Mouse (Mus musculus): ENCODE measurements around the gene Mark2.
A peak's percentile ranks its signal among the peaks of the same experiment; 100 is the strongest.

Mark2 gene

GRCm38 (mm10) chr19:7267091-7267741 is 74.4 kb downstream of the Mark2 start, which contains the start of gene Rcor2:
Gene Rcor2, plus strand, starts transcription at chr19:7267325.
- peak; percentile 77 to 85 for DNase-seq (ENCODE audit: low spot score in 2 of 2)

GRCm38 (mm10) chr19:7266421-7266831 is 75.2 kb downstream of the Mark2 start:
- DNase-seq (ENCODE audit: low spot score in 2 of 2) = peak; percentile 31 to 54

GRCm38 (mm10) chr19:7265478-7266191 is 76.0 kb downstream of the Mark2 start:
- peak; percentile 52 to 56 for DNase-seq (ENCODE audit: low spot score in 2 of 2)

- peak; percentile 74 to 79 for DNase-seq (ENCODE audit: low spot score in 2 of 2)
Measured at GRCm38 (mm10) chr19:7264766-7265331, 76.8 kb downstream of the Mark2 start.

- DNase-seq (ENCODE audit: low spot score in 2 of 2) = peak; percentile 68 to 83
Measured at GRCm38 (mm10) chr19:7264088-7264765, 77.4 kb downstream of the Mark2 start.

- DNase-seq (ENCODE audit: low spot score in 2 of 2) = no peak
Measured at GRCm38 (mm10) chr19:7262592-7262991, 79.1 kb downstream of the Mark2 start.

- no peak for DNase-seq (ENCODE audit: low spot score in 2 of 2)
Measured at GRCm38 (mm10) chr19:7261964-7262363, 79.7 kb downstream of the Mark2 start.

GRCm38 (mm10) chr19:7261476-7261875 is 80.2 kb downstream of the Mark2 start:
- DNase-seq (ENCODE audit: low spot score in 2 of 2) = no peak

GRCm38 (mm10) chr19:7257881-7258280 is 83.8 kb downstream of the Mark2 start:
- DNase-seq (ENCODE audit: low spot score in 2 of 2) = peak in 1 of 2 experiments; percentile 55

- DNase-seq (ENCODE audit: low spot score in 2 of 2) = no peak
Measured at GRCm38 (mm10) chr19:7246021-7246420, 95.6 kb downstream of the Mark2 start.

GRCm38 (mm10) chr19:7240782-7241690 is 100.6 kb downstream of the Mark2 start, which contains the start of gene Naa40:
Gene Naa40, minus strand, starts transcription at chr19:7241183.
- DNase-seq (ENCODE audit: low spot score in 2 of 2) = peak; percentile 97

- DNase-seq (ENCODE audit: low spot score in 2 of 2) = no peak
Measured at GRCm38 (mm10) chr19:7240291-7240690, 101.4 kb downstream of the Mark2 start.

- DNase-seq (ENCODE audit: low spot score in 2 of 2) = no peak
Measured at GRCm38 (mm10) chr19:7239574-7239973, 102.1 kb downstream of the Mark2 start.

- no peak for DNase-seq (ENCODE audit: low spot score in 2 of 2)
Measured at GRCm38 (mm10) chr19:7236742-7237141, 104.9 kb downstream of the Mark2 start.

- DNase-seq (ENCODE audit: low spot score in 2 of 2) = peak in 1 of 2 experiments; percentile 25
Measured at GRCm38 (mm10) chr19:7236011-7236410, 105.6 kb downstream of the Mark2 start.

- DNase-seq (ENCODE audit: low spot score in 2 of 2) = peak in 1 of 2 experiments; percentile 25
Measured at GRCm38 (mm10) chr19:7235461-7235860, 106.2 kb downstream of the Mark2 start.

GRCm38 (mm10) chr19:7234537-7235221 is 107.0 kb downstream of the Mark2 start:
- peak; percentile 90 for DNase-seq (ENCODE audit: low spot score in 2 of 2)

GRCm38 (mm10) chr19:7226511-7226914 is 115.1 kb downstream of the Mark2 start:
- DNase-seq (ENCODE audit: low spot score in 2 of 2) = no peak

Data from right cerebral cortex, postnatal 10 days (tissue).